Mouse (Mus musculus) limb, embryonic 10.5 days (tissue): Measurements from ENCODE around the gene Slc35a1. TPM values are rescaled to one million over a fixed set of nuclear protein-coding genes. Genes with fewer than 3 reads are reported as not detected.
"Not testable (repeated sequence)": the region's sequence is repeated elsewhere in the genome, so short reads cannot be mapped to it uniquely, and the experiment has no call there.

Experiments
- DNase-seq: peaks from one replicate; pipeline ENCODE4 v3.0.0-alpha.2; 2017; ENCODE audit warnings: low spot score
- H3K27ac ChIP-seq: fragments of 300-500 bp; sonication (generic); 2 replicates; pipeline ENCODE4 v1.5.1; 2016; ENCODE audit warnings: mild to moderate bottlenecking
- H3K27me3 ChIP-seq: fragments of 300-500 bp; sonication (generic); 2 replicates; pipeline ENCODE4 v1.6.1; 2016; ENCODE audit warnings: low read depth, mild to moderate bottlenecking; ENCODE audit not compliant: poor library complexity, severe bottlenecking
- H3K36me3 ChIP-seq: fragments of 300-500 bp; sonication (generic); 2 replicates; pipeline ENCODE4 v1.6.1; 2016; ENCODE audit warnings: mild to moderate bottlenecking, moderate library complexity
- H3K4me1 ChIP-seq: fragments of 300-500 bp; sonication (generic); 2 replicates; pipeline ENCODE4 v1.6.1; 2016
- H3K4me3 ChIP-seq: fragments of 300-500 bp; sonication (generic); 2 replicates; pipeline ENCODE4 v1.5.1; 2016; ENCODE audit warnings: mild to moderate bottlenecking, moderate library complexity
- H3K9me3 ChIP-seq: fragments of 300-500 bp; sonication (generic); replicated peaks from 2 replicates; pipeline ENCODE4 v1.6.1; 2016; ENCODE audit warnings: mild to moderate bottlenecking
- WGBS: fragments of 180-500 bp; shearing (Covaris S2); methylation state at CpG from one replicate; pipeline ENCODE4 v1.1.7; 2016; 5-methylcytosine and 5-hydroxymethylcytosine counted together
- polyA plus RNA-seq: library from polyadenylated mRNA; unstranded; fragments of >200 nt; fragmentation: Nextera tagmentation; extraction: Ambion mirVana; gene quantifications from 2 replicates; pipeline ENCODE4 v1.2.1, GENCODE M21; 2016

The Slc35a1 gene
- 57.5 and 58.1 TPM in 2 replicates for polyA plus RNA-seq

DNA sequence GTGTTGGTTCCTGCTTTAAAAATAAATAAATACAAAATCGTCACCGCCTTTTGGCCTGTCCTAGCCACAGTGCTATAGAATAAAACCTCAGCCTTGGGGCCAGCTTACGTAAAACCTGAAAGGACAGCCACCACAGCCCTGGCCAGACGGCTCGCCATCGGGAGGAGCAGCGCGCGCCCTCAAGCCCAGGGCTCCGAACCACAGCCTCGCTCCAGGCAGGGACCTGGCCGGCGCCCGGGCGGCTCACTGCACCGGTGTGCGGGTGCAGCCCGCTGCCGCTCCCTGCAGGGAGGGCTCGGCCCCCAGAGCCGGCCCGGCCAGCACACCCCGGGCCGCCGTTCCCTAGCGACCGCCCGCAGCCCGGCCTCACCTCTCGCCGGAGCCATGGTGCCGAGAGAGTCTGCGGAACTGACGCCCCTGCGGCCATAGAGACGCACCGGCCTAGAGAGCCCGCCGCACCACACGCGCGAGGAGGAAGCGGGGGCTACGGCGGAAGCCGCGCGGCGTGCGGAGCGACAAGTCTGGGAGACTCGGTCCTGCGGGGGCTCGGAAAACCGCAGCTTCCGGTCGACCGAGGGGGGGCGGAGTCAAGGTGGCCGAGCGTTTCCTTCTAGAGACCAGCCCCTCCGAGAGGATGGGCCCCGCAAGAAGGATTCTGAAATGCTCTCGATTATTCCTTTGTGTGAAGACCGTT lies at the start of gene Slc35a1:
Gene Slc35a1 (minus strand): TSS at position 565 of the 694 bp plus-strand sequence.
- Histone ChIP-seq H3K27ac (peak within 1 kb of the TSS; percentile 99), H3K4me3 (peak within 1 kb of the TSS; percentile 88), H3K4me1 (peaks cover 31% of the 10 kb centered on the region), H3K36me3 (peaks cover 2% of the 10 kb centered on the region; the same call in 1 of the 2 replicates), H3K9me3 (no peaks in the 10 kb centered on the region), H3K27me3 (no peaks in the 10 kb centered on the region)
- WGBS: under 1% methylated on average over 65 of the region's 65 CpGs
- peak; percentile 94 for DNase-seq

- Histone ChIP-seq H3K4me1 (peaks cover 9% of the 10 kb centered on the region), H3K27me3 (peaks cover 5% of the 10 kb centered on the region), H3K9me3 (no peaks in the 10 kb centered on the region), H3K36me3 (no peaks in the 10 kb centered on the region), H3K27ac (no peak overlapping the region), H3K4me3 (no peak overlapping the region)
- WGBS: 80% methylated on average over 3 of the region's 3 CpGs
- DNase-seq: no peak
Measured at GRCm38 (mm10) chr4:34734461-34734860, 47.2 kb upstream of the Slc35a1 start.

DNA sequence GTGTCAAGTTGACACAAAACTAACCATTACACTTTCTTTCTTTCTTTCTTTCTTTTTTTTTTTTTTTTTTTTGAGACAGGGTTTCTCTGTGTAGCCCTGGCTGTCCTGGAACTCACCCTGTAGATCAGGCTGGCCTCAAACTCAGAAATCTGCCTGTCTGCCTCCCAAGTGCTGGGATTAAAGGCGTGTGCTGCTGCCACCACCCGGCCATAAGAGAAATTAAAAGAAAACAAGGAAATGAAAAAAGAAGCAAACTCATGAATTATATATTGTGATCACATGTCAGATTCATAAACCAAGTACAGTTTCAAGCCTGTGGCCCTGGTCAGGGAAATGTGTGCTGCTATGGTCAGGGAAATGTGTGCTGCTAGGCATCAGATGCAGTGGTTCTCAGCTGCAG lies 46.2 kb upstream of the Slc35a1 start:
- not testable (repeated sequence) for H3K4me1 ChIP-seq, H3K4me3 ChIP-seq, DNase-seq, H3K36me3 ChIP-seq, H3K9me3 ChIP-seq, H3K27ac ChIP-seq
- peaks cover 12% of the 10 kb centered on the region for H3K27me3 ChIP-seq
- WGBS: 38% methylated on average over 2 of the region's 2 CpGs

GRCm38 (mm10) chr4:34729851-34730341 lies 42.7 kb upstream of the Slc35a1 start, which contains the start of gene Cfap206:
Gene Cfap206 (minus strand): TSS chr4:34730206.
- no peaks in the 10 kb centered on the region for H3K36me3 ChIP-seq
- H3K4me1 ChIP-seq: peaks cover 10% of the 10 kb centered on the region
- no peaks in the 10 kb centered on the region for H3K9me3 ChIP-seq
- peak; percentile 87 for DNase-seq
- H3K4me3 ChIP-seq: peak within 1 kb of the TSS; percentile 67
- H3K27me3 ChIP-seq: peaks cover 12% of the 10 kb centered on the region
- WGBS: under 1% methylated on average over 38 of the region's 38 CpGs
- H3K27ac ChIP-seq: peak within 1 kb of the TSS; percentile 15; the same call in 1 of the 2 replicates

- H3K4me1 ChIP-seq, DNase-seq, H3K9me3 ChIP-seq, H3K36me3 ChIP-seq, H3K4me3 ChIP-seq, H3K27ac ChIP-seq: not testable (repeated sequence)
- H3K27me3 ChIP-seq: peaks cover 12% of the 10 kb centered on the region
- 92% methylated on average over 3 of the region's 3 CpGs for WGBS
Measured at GRCm38 (mm10) chr4:34725710-34726109, 38.5 kb upstream of the Slc35a1 start.

- H3K9me3 ChIP-seq: 0 out of 2 replicates have a peak, but pooled peaks cover 3% of the 10 kb centered on the region
- H3K4me3 ChIP-seq: no peak overlapping the region
- no peak overlapping the region for H3K27ac ChIP-seq
- no peaks in the 10 kb centered on the region for H3K36me3 ChIP-seq
- H3K27me3 ChIP-seq: 0 out of 2 replicates have a peak, but pooled peaks cover 6% of the 10 kb centered on the region
- 57% methylated on average over 4 of the region's 4 CpGs for whole genome bisulfite sequencing
- H3K4me1 ChIP-seq: no peaks in the 10 kb centered on the region
- DNase-seq: no peak
Measured at GRCm38 (mm10) chr4:34724306-34724705, 37.1 kb upstream of the Slc35a1 start.

DNA sequence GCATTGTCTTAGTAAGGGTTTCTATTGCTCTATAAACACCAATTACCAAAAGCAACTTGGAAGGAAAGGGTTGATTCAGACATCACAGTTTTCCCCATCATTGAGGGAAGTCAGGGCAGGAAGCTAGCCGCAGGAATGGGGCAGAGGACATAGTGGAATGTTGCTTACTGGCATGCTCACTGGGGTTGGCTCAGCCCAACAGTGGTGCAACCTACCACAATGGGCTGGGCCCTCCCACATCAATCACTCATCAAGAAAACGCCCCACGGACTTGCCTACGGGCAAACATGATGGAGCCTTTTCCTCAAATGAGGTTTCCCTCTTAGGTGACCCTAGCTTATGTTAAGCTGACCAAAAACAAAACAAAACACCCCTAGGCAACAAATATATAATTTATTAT lies 35.9 kb upstream of the Slc35a1 start:
- no peak overlapping the region for H3K27ac ChIP-seq
- H3K4me3 ChIP-seq: no peak overlapping the region
- 72% methylated on average over 4 of the region's 4 CpGs for WGBS

GRCm38 (mm10) chr4:34720127-34720895 lies 33.1 kb upstream of the Slc35a1 start:
- H3K9me3 ChIP-seq: 0 out of 2 replicates have a peak, but pooled peaks cover 5% of the 10 kb centered on the region
- WGBS: 92% methylated on average over 7 of the region's 7 CpGs
- H3K27me3 ChIP-seq: no peaks in the 10 kb centered on the region
- no peaks in the 10 kb centered on the region for H3K36me3 ChIP-seq
- no peak for DNase-seq
- no peaks in the 10 kb centered on the region for H3K4me1 ChIP-seq
- H3K27ac ChIP-seq: no peak overlapping the region
- H3K4me3 ChIP-seq: no peak overlapping the region

More for the DNA sequence above, 35.9 kb upstream of the Slc35a1 start:
- Histone ChIP-seq H3K27me3 (no peaks in the 10 kb centered on the region), H3K36me3 (no peaks in the 10 kb centered on the region), H3K9me3 (0 out of 2 replicates have a peak, but pooled peaks cover 5% of the 10 kb centered on the region), H3K4me1 (no peaks in the 10 kb centered on the region)
- DNase-seq: no peak

DNA sequence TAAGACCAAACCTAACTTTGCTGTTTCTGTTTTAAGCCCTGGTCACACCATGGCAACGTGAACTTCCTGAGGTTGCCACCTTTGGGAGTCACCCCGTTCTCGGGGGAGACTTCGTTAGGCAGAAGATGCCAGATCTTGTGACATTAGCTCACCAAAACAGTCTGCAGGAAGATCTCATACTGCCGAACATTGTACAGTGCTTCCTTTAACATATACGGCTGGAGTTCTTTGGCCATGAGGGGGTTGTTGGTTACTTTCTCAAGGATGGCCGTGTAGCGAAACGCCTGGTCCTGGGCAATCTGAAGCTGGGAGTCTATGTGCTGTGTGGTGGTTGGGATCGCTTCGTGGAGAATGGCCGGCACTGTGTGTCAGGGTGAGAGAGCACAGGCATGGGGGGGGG lies 32.2 kb upstream of the Slc35a1 start:
- DNase-seq: no peak
- no peak overlapping the region for H3K27ac ChIP-seq
- no peak overlapping the region for H3K4me3 ChIP-seq
- H3K27me3 ChIP-seq: no peaks in the 10 kb centered on the region
- 95% methylated on average over 12 of the region's 12 CpGs for WGBS
- H3K4me1 ChIP-seq: no peaks in the 10 kb centered on the region
- H3K36me3 ChIP-seq: no peaks in the 10 kb centered on the region
- 0 out of 2 replicates have a peak, but pooled peaks cover 5% of the 10 kb centered on the region for H3K9me3 ChIP-seq

DNA sequence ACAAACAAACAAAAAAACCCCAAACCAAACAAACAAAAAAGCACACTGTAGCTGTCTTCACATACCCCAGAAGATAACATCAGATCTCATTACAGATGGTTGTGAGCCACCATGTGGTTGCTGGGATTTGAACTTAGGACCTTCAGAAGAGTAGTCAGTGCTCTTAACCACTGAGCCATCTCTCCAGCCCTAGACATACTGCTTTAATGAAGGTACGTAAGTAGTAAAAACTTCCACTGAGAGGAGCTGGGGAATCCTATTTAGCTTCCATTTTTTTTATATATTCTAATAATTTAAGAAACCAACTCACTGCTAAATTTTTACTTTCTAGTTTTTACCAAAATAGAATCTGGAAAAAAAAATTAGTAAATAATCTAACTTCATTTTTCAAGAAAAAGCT lies 27.8 kb upstream of the Slc35a1 start:
- H3K36me3 ChIP-seq: no peaks in the 10 kb centered on the region
- no peak overlapping the region for H3K27ac ChIP-seq
- DNase-seq: no peak
- H3K4me1 ChIP-seq: no peaks in the 10 kb centered on the region
- 96% methylated on average over 1 of the region's 1 CpGs for WGBS
- no peak overlapping the region for H3K4me3 ChIP-seq
- no peaks in the 10 kb centered on the region for H3K27me3 ChIP-seq
- H3K9me3 ChIP-seq: 0 out of 2 replicates have a peak, but pooled peaks cover 3% of the 10 kb centered on the region

- H3K9me3 ChIP-seq: no peaks in the 10 kb centered on the region
- DNase-seq: no peak
- no peak overlapping the region for H3K4me3 ChIP-seq
- WGBS: 77% methylated on average over 3 of the region's 3 CpGs
- no peaks in the 10 kb centered on the region for H3K4me1 ChIP-seq
- H3K27me3 ChIP-seq: no peaks in the 10 kb centered on the region
- no peak overlapping the region for H3K27ac ChIP-seq
- no peaks in the 10 kb centered on the region for H3K36me3 ChIP-seq
Measured at GRCm38 (mm10) chr4:34708127-34708526, 20.9 kb upstream of the Slc35a1 start.

- Histone ChIP-seq H3K27me3 (no peaks in the 10 kb centered on the region), H3K36me3 (no peaks in the 10 kb centered on the region), H3K4me1 (no peaks in the 10 kb centered on the region), H3K27ac (no peak overlapping the region), H3K4me3 (no peak overlapping the region), H3K9me3 (no peaks in the 10 kb centered on the region)
- no peak for DNase-seq
- WGBS: 82% methylated on average over 3 of the region's 3 CpGs
Measured at GRCm38 (mm10) chr4:34707248-34707647, 20.0 kb upstream of the Slc35a1 start.

DNA sequence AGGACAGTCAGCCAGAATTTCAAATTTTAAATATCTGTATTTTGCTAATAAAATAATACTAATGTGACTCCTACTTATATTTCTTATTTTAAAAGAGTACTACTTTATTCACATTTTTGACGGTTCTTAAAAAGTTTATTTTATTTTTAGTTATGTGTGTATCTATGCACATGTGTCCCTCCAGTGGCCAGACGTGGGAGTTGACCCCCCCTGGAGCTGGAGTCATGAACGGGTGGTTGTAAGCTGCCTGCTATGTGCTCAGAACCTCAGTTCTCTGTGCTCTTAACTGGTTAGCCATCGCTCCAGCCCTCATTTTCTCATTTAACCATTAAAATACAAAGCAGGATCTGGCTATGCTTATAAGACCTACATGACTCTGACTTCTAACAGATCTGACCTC lies 15.8 kb upstream of the Slc35a1 start:
- no peak for DNase-seq
- Histone ChIP-seq H3K4me1 (no peaks in the 10 kb centered on the region), H3K27ac (no peak overlapping the region), H3K4me3 (no peak overlapping the region), H3K27me3 (no peaks in the 10 kb centered on the region), H3K36me3 (no peaks in the 10 kb centered on the region), H3K9me3 (no peaks in the 10 kb centered on the region)
- 77% methylated on average over 4 of the region's 4 CpGs for WGBS
